Mouse (Mus musculus) stomach, postnatal 0 days (tissue): ENCODE data around the gene Fkbp5.

Experiments used
- CTCF ChIP-seq: IDR thresholded peaks from 2 replicates; pipeline ENCODE4 v1.5.1; 2016; ENCODE audit warnings: antibody characterized with exemption, low read depth, mild to moderate bottlenecking, moderate library complexity
- EP300 ChIP-seq: optimal IDR thresholded peaks from 2 replicates; pipeline ENCODE3; 2016; ENCODE audit warnings: antibody characterized with exemption

DNA sequence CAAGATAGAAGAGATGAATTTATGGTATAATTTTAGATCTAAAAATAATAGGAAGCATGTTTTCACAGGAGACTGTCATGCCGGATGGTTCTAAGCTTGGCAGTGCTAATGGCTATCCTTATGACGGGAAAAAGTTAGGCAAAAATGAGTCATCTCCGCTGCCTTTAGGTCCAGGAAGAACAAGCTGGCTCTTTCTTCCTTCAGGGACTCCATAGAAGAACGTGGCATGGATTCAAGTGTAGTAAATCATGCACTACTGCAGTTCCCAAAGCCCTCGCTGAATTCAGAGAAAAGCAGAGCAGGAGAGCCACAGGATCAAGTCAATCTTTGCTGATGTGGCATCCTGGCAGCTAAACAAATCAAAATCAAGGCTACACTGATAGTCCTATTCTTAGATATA, 102.1 kb downstream of the Fkbp5 start:
- TF ChIP-seq CTCF (no peak), EP300 (peak; percentile 56)
